Mouse (Mus musculus) inflammation-experienced regulatory T-cells (primary cell): ENCODE results near the gene Bco2. TPM values are rescaled to one million over a fixed set of nuclear protein-coding genes. Genes with fewer than 3 reads are reported as not detected.

Source experiments
- polyA plus RNA-seq, 2 experiments: library from polyadenylated mRNA; unstranded; fragments of 100-300 nt; shearing (Covaris generic); gene quantifications; one replicate each; pipeline ENCODE4 v1.2.1; 2017

Bco2 gene
- under 1 TPM in 1 of 2 experiments, not detected in 1; 0.35 TPM for polyA plus RNA-seq

GRCm38 (mm10) chr9:50555094-50555446 is at the start of gene Bco2:
Gene Bco2 (minus strand): TSS chr9:50555181.

GRCm38 (mm10) chr9:50603189-50603997 is 48.4 kb upstream of the Bco2 start, which contains the start of the genes Sdhd and Timm8b:
Gene Sdhd (minus strand): TSS chr9:50603812.
Gene Timm8b (plus strand): TSS chr9:50603910.

GRCm38 (mm10) chr9:50561145-50561917 is 6.3 kb upstream of the Bco2 start, which contains the start of gene Tex12:
Gene Tex12 (minus strand): TSS chr9:50561325.

GRCm38 (mm10) chr9:50554241-50555093 is 514 bp downstream of the Bco2 start, which contains the start of gene Il18:
Gene Il18 (plus strand): TSS chr9:50554827.

GRCm38 (mm10) chr9:50528293-50528892 is 26.6 kb downstream of the Bco2 start, which contains the start of gene Pts:
Gene Pts (minus strand): TSS chr9:50528724.

GRCm38 (mm10) chr9:50494311-50494710 is 60.7 kb downstream of the Bco2 start, which contains the start of gene Plet1:
Gene Plet1 (plus strand): TSS chr9:50494525.

Other genes starting within 250 kb of the Bco2 start
- gene Rpl10-ps3, start 210.2 kb downstream of the Bco2 start, polyA plus RNA-seq = 100 to 1,000 TPM; 510 to 548 TPM
- gene Plet1, start 60.7 kb downstream of the Bco2 start, polyA plus RNA-seq = 1 to 10 TPM in 1 of 2 experiments, not detected in 1; 5.6 TPM
- 100 to 1,000 TPM; 113 to 121 TPM for gene Pts, start 26.5 kb downstream of the Bco2 start, polyA plus RNA-seq
- gene Il18, start 354 bp downstream of the Bco2 start, polyA plus RNA-seq = 1 to 10 TPM in 1 of 2 experiments, under 1 TPM in 1; 0.33 to 4.7 TPM
- under 1 TPM in 1 of 2 experiments, not detected in 1; 0.56 TPM for gene Tex12, start 6.1 kb upstream of the Bco2 start, polyA plus RNA-seq
- 100 to 1,000 TPM; 153 to 163 TPM for gene Sdhd, start 48.6 kb upstream of the Bco2 start, polyA plus RNA-seq
- gene Timm8b, start 48.7 kb upstream of the Bco2 start, polyA plus RNA-seq = 10 to 100 TPM; 85.5 to 92.1 TPM
- gene Pih1d2, start 62.1 kb upstream of the Bco2 start, polyA plus RNA-seq = 1 to 10 TPM in 1 of 2 experiments, under 1 TPM in 1; 0.93 to 1.1 TPM
- 10 to 100 TPM; 23.6 to 30.3 TPM for gene Nkapd1, start 62.3 kb upstream of the Bco2 start, polyA plus RNA-seq
- gene Dlat, start 104.6 kb upstream of the Bco2 start, polyA plus RNA-seq = 10 to 100 TPM; 40.4 to 49.8 TPM
- gene Dixdc1, start 184.3 kb upstream of the Bco2 start, polyA plus RNA-seq = 1 to 10 TPM in 1 of 2 experiments, under 1 TPM in 1; 0.77 to 1.2 TPM
- 1 to 10 TPM in 1 of 2 experiments, not detected in 1; 1.4 TPM for gene 2310030G06Rik, start 191.4 kb upstream of the Bco2 start, polyA plus RNA-seq
- gene Cryab, start 196.1 kb upstream of the Bco2 start, polyA plus RNA-seq = 1 to 10 TPM in 1 of 2 experiments, under 1 TPM in 1; 0.39 to 1.0 TPM
- gene Hspb2, start 197.2 kb upstream of the Bco2 start, polyA plus RNA-seq = not detected
- 1 to 10 TPM; 4.7 to 9.9 TPM for gene Fdxacb1, start 213.1 kb upstream of the Bco2 start, polyA plus RNA-seq
- 10 to 100 TPM; 22.4 to 27.9 TPM for gene Alg9, start 219.8 kb upstream of the Bco2 start, polyA plus RNA-seq
- 10 to 100 TPM in 1 of 2 experiments, 1 to 10 TPM in 1; 7.2 to 16.3 TPM for gene 1110032A03Rik, start 220.3 kb upstream of the Bco2 start, polyA plus RNA-seq